Mouse (Mus musculus) liver, embryonic 11.5 days (tissue): ENCODE measurements around the gene Slc27a4. TPM values are rescaled to one million over a fixed set of nuclear protein-coding genes. Genes with fewer than 3 reads are reported as not detected.

Source experiments
- ATAC-seq: fragments of 200-750 bp; cut with Nextera tagmentation; replicated peaks from 2 replicates; pipeline ENCODE4 v1.8.0; 2017; ENCODE audit warnings: moderate number of reproducible peaks, mild to moderate bottlenecking, moderate TSS enrichment, moderate library complexity; ENCODE audit not compliant: low FRiP score
- DNase-seq: peaks from one replicate; pipeline ENCODE4 v3.0.0-alpha.2; 2017; ENCODE audit warnings: low spot score
- H3K27ac ChIP-seq: fragments of 300-500 bp; sonication (generic); 2 replicates; pipeline ENCODE4 v1.5.1; 2014; ENCODE audit warnings: mild to moderate bottlenecking, low read depth, low read length, control low read depth
- H3K27me3 ChIP-seq: fragments of 300-500 bp; sonication (generic); replicated peaks from 2 replicates; pipeline ENCODE4 v1.6.1; 2014; ENCODE audit warnings: low read length, mixed read lengths; ENCODE audit not compliant: control insufficient read depth, insufficient read depth
- H3K36me3 ChIP-seq: fragments of 300-500 bp; sonication (generic); 2 replicates; pipeline ENCODE4 v1.6.1; 2014; ENCODE audit warnings: mild to moderate bottlenecking, low read length, moderate library complexity, mixed read lengths; ENCODE audit not compliant: control insufficient read depth, insufficient read depth
- H3K4me1 ChIP-seq: fragments of 300-500 bp; sonication (generic); replicated peaks from 2 replicates; pipeline ENCODE4 v1.6.1; 2014; ENCODE audit warnings: low read length, mixed read lengths; ENCODE audit not compliant: control insufficient read depth, insufficient read depth
- H3K4me2 ChIP-seq: fragments of 300-500 bp; sonication (generic); 2 replicates; pipeline ENCODE4 v1.6.1; 2014; ENCODE audit warnings: mild to moderate bottlenecking, control low read depth, moderate library complexity
- H3K4me3 ChIP-seq: fragments of 300-500 bp; sonication (generic); 2 replicates; pipeline ENCODE4 v1.5.1; 2014; ENCODE audit warnings: low read depth, low read length, control low read depth
- H3K9ac ChIP-seq: fragments of 300-500 bp; sonication (generic); 2 replicates; pipeline ENCODE4 v1.6.1; 2014; ENCODE audit warnings: low read depth, low read length, control low read depth
- H3K9me3 ChIP-seq: fragments of 300-500 bp; sonication (generic); 2 replicates; pipeline ENCODE4 v1.6.1; 2016; ENCODE audit warnings: low read length, inconsistent platforms, mixed read lengths; ENCODE audit not compliant: control insufficient read depth
- WGBS: fragments of 180-500 bp; shearing (Covaris S2); extraction: QIAGEN DNeasy Blood & Tissue Kit; methylation state at CpG from one replicate; pipeline ENCODE4 v1.1.7; 2014; 5-methylcytosine and 5-hydroxymethylcytosine counted together
- polyA plus RNA-seq: library from polyadenylated mRNA; unstranded; fragments of >200 nt; fragmentation: Nextera tagmentation; extraction: Ambion mirVana; gene quantifications from 2 replicates; pipeline ENCODE4 v1.2.1, GENCODE M21; 2014

Gene Slc27a4
- polyA plus RNA-seq, 1 experiment from 2014 or later: 5.2 TPM

GRCm38 (mm10) chr2:29846061-29846853, 43.8 kb downstream of the Slc27a4 start:
- Histone ChIP-seq H3K27ac (no peak overlapping the region), H3K4me3 (peak overlapping the region; percentile 30), H3K36me3 (peaks cover 6% of the 10 kb centered on the region), H3K4me2 (peak overlapping the region; percentile 44), H3K27me3 (peaks cover 41% of the 10 kb centered on the region), H3K4me1 (0 out of 2 replicates have a peak, but pooled peaks cover 2% of the 10 kb centered on the region), H3K9me3 (no peaks in the 10 kb centered on the region), H3K9ac (no peak overlapping the region)
- 27% methylated on average over 47 of the region's 47 CpGs for WGBS
- no peak for ATAC-seq
- peak; percentile 43 for DNase-seq

GRCm38 (mm10) chr2:29846911-29847310, 44.5 kb downstream of the Slc27a4 start:
- no peak overlapping the region for H3K4me2 ChIP-seq
- H3K36me3 ChIP-seq: peaks cover 3% of the 10 kb centered on the region; the same call in 1 of the 2 replicates
- H3K27ac ChIP-seq: no peak overlapping the region
- DNase-seq: no peak
- H3K9me3 ChIP-seq: no peaks in the 10 kb centered on the region
- WGBS: 50% methylated on average over 3 of the region's 3 CpGs
- H3K9ac ChIP-seq: no peak overlapping the region
- ATAC-seq: no peak
- 0 out of 2 replicates have a peak, but pooled peaks cover 2% of the 10 kb centered on the region for H3K4me1 ChIP-seq
- H3K4me3 ChIP-seq: no peak overlapping the region
- H3K27me3 ChIP-seq: peaks cover 41% of the 10 kb centered on the region

GRCm38 (mm10) chr2:29849041-29849440, 46.6 kb downstream of the Slc27a4 start:
- Histone ChIP-seq H3K36me3 (no peaks in the 10 kb centered on the region), H3K9me3 (no peaks in the 10 kb centered on the region), H3K27me3 (peaks cover 33% of the 10 kb centered on the region), H3K4me3 (no peak overlapping the region), H3K9ac (no peak overlapping the region), H3K4me2 (no peak overlapping the region), H3K4me1 (0 out of 2 replicates have a peak, but pooled peaks cover 2% of the 10 kb centered on the region), H3K27ac (no peak overlapping the region)
- no peak for ATAC-seq
- 77% methylated on average over 8 of the region's 8 CpGs for WGBS
- no peak for DNase-seq

GRCm38 (mm10) chr2:29849841-29850480, 47.5 kb downstream of the Slc27a4 start:
- no peaks in the 10 kb centered on the region for H3K36me3 ChIP-seq
- no peak for ATAC-seq
- H3K4me2 ChIP-seq: no peak overlapping the region
- no peak for DNase-seq
- H3K27me3 ChIP-seq: peaks cover 24% of the 10 kb centered on the region
- no peak overlapping the region for H3K9ac ChIP-seq
- H3K4me1 ChIP-seq: 0 out of 2 replicates have a peak, but pooled peaks cover 2% of the 10 kb centered on the region
- H3K27ac ChIP-seq: no peak overlapping the region
- H3K9me3 ChIP-seq: no peaks in the 10 kb centered on the region
- WGBS: 46% methylated on average over 5 of the region's 5 CpGs
- no peak overlapping the region for H3K4me3 ChIP-seq

GRCm38 (mm10) chr2:29852957-29853485, 50.6 kb downstream of the Slc27a4 start:
- DNase-seq (no peak), ATAC-seq (no peak)
- Histone ChIP-seq H3K9me3 (no peaks in the 10 kb centered on the region), H3K27ac (no peak overlapping the region), H3K36me3 (no peaks in the 10 kb centered on the region), H3K9ac (no peak overlapping the region), H3K4me1 (no peaks in the 10 kb centered on the region), H3K27me3 (no peaks in the 10 kb centered on the region; the same call in 1 of the 2 replicates), H3K4me3 (no peak overlapping the region), H3K4me2 (no peak overlapping the region)
- WGBS: 46% methylated on average over 4 of the region's 4 CpGs

- H3K36me3 ChIP-seq: no peaks in the 10 kb centered on the region
- 69% methylated on average over 5 of the region's 5 CpGs for WGBS
- H3K9me3 ChIP-seq: no peaks in the 10 kb centered on the region
- H3K4me1 ChIP-seq: no peaks in the 10 kb centered on the region
- H3K4me3 ChIP-seq: no peak overlapping the region
- no peak overlapping the region for H3K27ac ChIP-seq
- H3K4me2 ChIP-seq: no peak overlapping the region
- no peaks in the 10 kb centered on the region; the same call in 1 of the 2 replicates for H3K27me3 ChIP-seq
- DNase-seq (no peak), ATAC-seq (no peak)
- no peak overlapping the region for H3K9ac ChIP-seq
These were observed 51.3 kb downstream of the Slc27a4 start for GRCm38 (mm10) chr2:29853736-29854135.

GRCm38 (mm10) chr2:29855585-29856210, 53.3 kb downstream of the Slc27a4 start:
- no peaks in the 10 kb centered on the region for H3K9me3 ChIP-seq
- 77% methylated on average over 10 of the region's 10 CpGs for WGBS
- no peak overlapping the region for H3K4me3 ChIP-seq
- H3K4me2 ChIP-seq: no peak overlapping the region
- H3K27me3 ChIP-seq: no peaks in the 10 kb centered on the region; the same call in 1 of the 2 replicates
- no peaks in the 10 kb centered on the region for H3K4me1 ChIP-seq
- H3K9ac ChIP-seq: no peak overlapping the region
- DNase-seq (no peak), ATAC-seq (no peak)
- H3K27ac ChIP-seq: no peak overlapping the region
- H3K36me3 ChIP-seq: no peaks in the 10 kb centered on the region

GRCm38 (mm10) chr2:29856451-29857260, 54.2 kb downstream of the Slc27a4 start:
- 40% methylated on average over 19 of the region's 19 CpGs for whole genome bisulfite sequencing
- no peak overlapping the region for H3K4me2 ChIP-seq
- no peak for DNase-seq

More at GRCm38 (mm10) chr2:29856451-29857260, 54.2 kb downstream of the Slc27a4 start:
- Histone ChIP-seq H3K9ac (no peak overlapping the region), H3K27me3 (no peaks in the 10 kb centered on the region; the same call in 1 of the 2 replicates), H3K27ac (no peak overlapping the region), H3K4me1 (no peaks in the 10 kb centered on the region), H3K4me3 (no peak overlapping the region), H3K36me3 (no peaks in the 10 kb centered on the region), H3K9me3 (no peaks in the 10 kb centered on the region)
- no peak for ATAC-seq
